Mouse (Mus musculus): ENCODE results near the gene Sec14l1. TPM values are rescaled to one million over a fixed set of nuclear protein-coding genes. Genes with fewer than 3 reads are reported as not detected.

Sec14l1 gene
- total and polyA plus RNA-seq, 2 experiments from 2014 or later, result 38.0 to 71.6 TPM

DNA sequence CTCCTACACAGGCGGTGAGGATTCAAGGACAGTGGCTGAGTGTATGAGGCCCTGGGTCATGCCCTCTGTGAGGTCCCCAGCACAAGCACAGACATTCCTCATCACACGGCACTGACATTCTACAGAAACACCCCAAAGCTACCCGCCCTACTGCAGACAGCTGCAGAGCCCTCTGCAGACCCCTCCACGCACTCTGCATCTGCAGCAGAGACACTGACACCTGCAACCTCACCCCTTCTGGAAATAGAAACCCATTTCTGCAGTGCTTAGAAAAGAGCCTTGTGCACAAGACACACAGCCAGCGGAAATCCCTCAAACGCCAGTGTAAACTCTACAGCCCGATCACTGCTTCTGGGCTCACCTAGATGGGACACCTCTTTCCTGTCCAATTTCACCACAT lies 44.3 kb upstream of the Sec14l1 start:
- 73% methylated on average over 7 of the region's 7 CpGs for WGBS
- no peak overlapping the region for H3K4me3 ChIP-seq (ENCODE audit: low read depth, low read length)
- no peak overlapping the region for H3K9ac ChIP-seq (replicated peaks; ENCODE audit: low read depth, low read length)
- no peak for TF ChIP-seq CTCF (IDR thresholded peaks at IDR 0.05; ENCODE audit: low read depth)
- no peak for TF ChIP-seq EP300 (IDR thresholded peaks at IDR 0.05; ENCODE audit: low read depth)
- H3K27me3 ChIP-seq (ENCODE audit: control insufficient read depth, insufficient read depth, low read length), result 0 out of 2 replicates have a peak, but pooled peaks cover 3% of the 10 kb centered on the region
- H3K4me2 ChIP-seq (ENCODE audit: low read depth, low read length), result no peak overlapping the region
- ATAC-seq (ENCODE audit: insufficient read depth, low read depth) (no peak), DNase-seq (ENCODE audit: low spot score) (no peak)
- no peaks in the 10 kb centered on the region for H3K9me3 ChIP-seq (replicated peaks; ENCODE audit: control insufficient read depth, low read length)
- H3K36me3 ChIP-seq (replicated peaks; ENCODE audit: control insufficient read depth, insufficient read depth, low read length), result no peaks in the 10 kb centered on the region
- no peak overlapping the region for H3K27ac ChIP-seq (ENCODE audit: low read depth)
- no peaks in the 10 kb centered on the region for H3K4me1 ChIP-seq (ENCODE audit: control insufficient read depth, insufficient read depth)

DNA sequence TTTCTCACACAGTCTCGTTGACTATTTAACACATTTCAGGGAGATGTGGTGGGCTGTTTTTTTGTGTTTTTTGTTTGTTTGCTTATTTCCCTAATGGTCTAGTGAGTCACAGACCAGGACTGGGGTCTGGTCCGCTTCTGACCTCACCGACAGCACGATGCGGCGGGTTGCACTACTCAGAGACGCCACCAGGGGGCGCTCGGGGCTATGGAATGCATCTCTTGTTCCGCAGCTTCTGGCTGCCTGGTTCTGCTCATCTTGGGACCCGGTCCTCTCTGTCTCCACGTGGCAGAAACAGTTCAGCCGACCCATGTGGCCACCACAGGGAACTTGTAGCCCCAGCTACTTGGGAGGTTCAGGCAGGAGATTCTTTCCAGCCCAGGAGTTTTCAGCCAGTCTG lies 42.8 kb upstream of the Sec14l1 start:
- peaks cover 6% of the 10 kb centered on the region for H3K4me1 ChIP-seq (ENCODE audit: control insufficient read depth, insufficient read depth)
- TF ChIP-seq CTCF (IDR thresholded peaks at IDR 0.05; ENCODE audit: low read depth) (peak; percentile 96), EP300 (IDR thresholded peaks at IDR 0.05; ENCODE audit: low read depth) (no peak)
- H3K27ac ChIP-seq (ENCODE audit: low read depth), result no peak overlapping the region
- DNase-seq (ENCODE audit: low spot score) (peak; percentile 73), ATAC-seq (ENCODE audit: insufficient read depth, low read depth) (peak; percentile 45; the same call in 1 of the 2 replicates)
- WGBS, result under 1% methylated on average over 13 of the region's 13 CpGs
- H3K36me3 ChIP-seq (replicated peaks; ENCODE audit: control insufficient read depth, insufficient read depth, low read length), result no peaks in the 10 kb centered on the region
- H3K9ac ChIP-seq (replicated peaks; ENCODE audit: low read depth, low read length), result no peak overlapping the region
- H3K27me3 ChIP-seq (ENCODE audit: control insufficient read depth, insufficient read depth, low read length), result 0 out of 2 replicates have a peak, but pooled peaks cover 3% of the 10 kb centered on the region
- no peaks in the 10 kb centered on the region for H3K9me3 ChIP-seq (replicated peaks; ENCODE audit: control insufficient read depth, low read length)
- H3K4me3 ChIP-seq (ENCODE audit: low read depth, low read length), result no peak overlapping the region
- no peak overlapping the region for H3K4me2 ChIP-seq (ENCODE audit: low read depth, low read length)

DNA sequence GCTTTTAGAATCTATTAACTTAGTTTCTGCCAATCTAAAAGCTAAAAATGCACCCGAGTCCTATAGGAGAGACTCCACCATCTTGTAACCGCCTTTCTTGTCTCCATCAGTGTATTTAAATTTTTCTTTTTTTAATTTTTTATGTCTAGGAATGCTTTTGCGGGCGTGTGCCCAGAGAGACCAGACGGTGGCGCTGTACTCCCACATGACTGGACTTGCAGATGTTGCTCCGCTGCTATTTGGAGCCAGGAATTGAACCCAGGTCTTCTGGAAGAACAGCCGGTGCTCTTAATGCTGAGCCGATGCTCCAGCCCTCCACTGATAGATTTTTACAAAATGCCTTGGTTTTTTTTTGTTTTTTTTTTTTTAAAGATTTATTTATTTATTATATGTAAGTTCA lies 41.5 kb upstream of the Sec14l1 start:
- H3K36me3 ChIP-seq (replicated peaks; ENCODE audit: control insufficient read depth, insufficient read depth, low read length), result peaks cover 5% of the 10 kb centered on the region; the same call in 1 of the 2 replicates
- ATAC-seq (ENCODE audit: insufficient read depth, low read depth), result no peak

DNA sequence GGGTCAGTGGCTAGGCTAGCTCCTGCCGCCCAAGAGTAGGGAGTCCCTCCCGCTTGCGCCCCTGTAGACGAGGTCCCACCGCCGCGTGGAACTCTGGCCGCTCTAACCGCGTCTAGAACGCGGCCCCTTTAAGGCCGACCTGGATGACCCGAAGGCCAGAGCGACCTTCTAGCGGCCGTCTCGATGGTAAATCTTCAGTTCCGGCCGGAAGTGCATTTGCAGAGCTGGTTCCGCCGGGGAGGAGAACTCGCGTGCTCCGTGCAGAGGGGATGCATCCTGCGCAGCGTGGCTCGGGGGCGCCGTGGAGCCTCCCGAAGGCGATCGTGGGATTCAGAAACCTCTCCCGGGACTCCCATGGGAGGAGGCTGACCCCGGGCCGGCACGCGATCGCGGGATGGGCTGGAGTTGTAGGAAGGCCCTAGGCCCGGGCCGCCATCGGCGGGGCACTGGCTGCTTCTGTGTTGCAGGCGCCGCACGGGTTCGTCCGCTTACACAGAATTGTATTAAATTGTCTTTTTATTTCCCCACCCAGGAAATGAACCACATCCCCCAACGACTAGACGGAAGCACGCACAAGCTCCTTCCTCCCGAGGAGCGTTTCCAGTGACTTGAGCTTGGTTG lies 38.3 kb upstream of the Sec14l1 start:
- TF ChIP-seq EP300 (IDR thresholded peaks at IDR 0.05; ENCODE audit: low read depth) (no peak), CTCF (IDR thresholded peaks at IDR 0.05; ENCODE audit: low read depth) (no peak)
- WGBS, result under 1% methylated on average over 54 of the region's 54 CpGs

More for the DNA sequence above, 41.5 kb upstream of the Sec14l1 start:
- TF ChIP-seq EP300 (IDR thresholded peaks at IDR 0.05; ENCODE audit: low read depth), result no peak
- no peak for TF ChIP-seq CTCF (IDR thresholded peaks at IDR 0.05; ENCODE audit: low read depth)
- no peak overlapping the region for H3K9ac ChIP-seq (replicated peaks; ENCODE audit: low read depth, low read length)
- H3K27me3 ChIP-seq (ENCODE audit: control insufficient read depth, insufficient read depth, low read length), result 0 out of 2 replicates have a peak, but pooled peaks cover 3% of the 10 kb centered on the region
- WGBS, result 93% methylated on average over 9 of the region's 9 CpGs
- H3K27ac ChIP-seq (ENCODE audit: low read depth), result no peak overlapping the region
- H3K4me2 ChIP-seq (ENCODE audit: low read depth, low read length), result no peak overlapping the region
- H3K4me3 ChIP-seq (ENCODE audit: low read depth, low read length), result no peak overlapping the region
- DNase-seq (ENCODE audit: low spot score), result no peak
- peaks cover 15% of the 10 kb centered on the region for H3K4me1 ChIP-seq (ENCODE audit: control insufficient read depth, insufficient read depth)
- H3K9me3 ChIP-seq (replicated peaks; ENCODE audit: control insufficient read depth, low read length), result no peaks in the 10 kb centered on the region

DNA sequence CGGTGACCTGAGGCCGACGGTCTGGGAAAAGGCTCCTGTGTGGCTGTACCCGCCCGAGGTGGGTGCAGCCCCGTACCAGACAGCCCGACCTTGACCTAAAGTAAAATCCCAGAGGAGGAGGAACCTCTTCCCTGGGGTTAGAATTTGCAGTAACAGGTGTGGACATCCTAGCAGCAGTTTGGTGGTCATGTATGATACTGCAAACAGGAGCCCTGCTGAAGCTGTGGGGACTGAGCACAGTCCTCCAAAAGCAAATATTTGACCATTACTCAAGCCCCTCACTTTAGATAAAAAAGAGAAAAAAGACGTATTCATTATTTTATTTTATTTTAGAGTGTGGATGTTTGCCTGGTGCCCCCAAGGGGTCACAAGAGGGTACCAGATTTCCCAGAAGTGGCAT lies 37.7 kb upstream of the Sec14l1 start:
- TF ChIP-seq EP300 (IDR thresholded peaks at IDR 0.05; ENCODE audit: low read depth) (no peak), CTCF (IDR thresholded peaks at IDR 0.05; ENCODE audit: low read depth) (no peak)
- Histone ChIP-seq H3K9ac (replicated peaks; ENCODE audit: low read depth, low read length) (peak overlapping the region; percentile 79), H3K27ac (ENCODE audit: low read depth) (peak overlapping the region; percentile 74; the same call in 1 of the 2 replicates), H3K9me3 (replicated peaks; ENCODE audit: control insufficient read depth, low read length) (no peaks in the 10 kb centered on the region), H3K36me3 (replicated peaks; ENCODE audit: control insufficient read depth, insufficient read depth, low read length) (peaks cover 28% of the 10 kb centered on the region), H3K4me2 (ENCODE audit: low read depth, low read length) (peak overlapping the region; percentile 68), H3K4me1 (ENCODE audit: control insufficient read depth, insufficient read depth) (peaks cover 25% of the 10 kb centered on the region), H3K4me3 (ENCODE audit: low read depth, low read length) (peak overlapping the region; percentile 88), H3K27me3 (ENCODE audit: control insufficient read depth, insufficient read depth, low read length) (no peaks in the 10 kb centered on the region)
- DNase-seq (ENCODE audit: low spot score), result no peak
- WGBS, result 3% methylated on average over 8 of the region's 8 CpGs
- no peak for ATAC-seq (ENCODE audit: insufficient read depth, low read depth)

More for the DNA sequence above, 38.3 kb upstream of the Sec14l1 start:
- peak overlapping the region; percentile 88 for H3K4me3 ChIP-seq (ENCODE audit: low read depth, low read length)
- H3K9ac ChIP-seq (replicated peaks; ENCODE audit: low read depth, low read length), result peak overlapping the region; percentile 79
- peaks cover 21% of the 10 kb centered on the region for H3K4me1 ChIP-seq (ENCODE audit: control insufficient read depth, insufficient read depth)
- H3K9me3 ChIP-seq (replicated peaks; ENCODE audit: control insufficient read depth, low read length), result no peaks in the 10 kb centered on the region
- peak; percentile 78 for ATAC-seq (ENCODE audit: insufficient read depth, low read depth)
- H3K36me3 ChIP-seq (replicated peaks; ENCODE audit: control insufficient read depth, insufficient read depth, low read length), result peaks cover 28% of the 10 kb centered on the region
- DNase-seq (ENCODE audit: low spot score), result peak; percentile 92
- no peaks in the 10 kb centered on the region for H3K27me3 ChIP-seq (ENCODE audit: control insufficient read depth, insufficient read depth, low read length)
- peak overlapping the region; percentile 74 for H3K27ac ChIP-seq (ENCODE audit: low read depth)
- peak overlapping the region; percentile 68 for H3K4me2 ChIP-seq (ENCODE audit: low read depth, low read length)
